Mouse (Mus musculus): ENCODE data around the gene Gigyf2. TPM values are rescaled to one million over a fixed set of nuclear protein-coding genes. Genes with fewer than 3 reads are reported as not detected.
"Not testable (repeated sequence)": the region's sequence is repeated elsewhere in the genome, so short reads cannot be mapped to it uniquely, and the experiment has no call there.

Gigyf2 gene
- polyA plus RNA-seq, 2 experiments: 47.7 to 64.0 TPM

DNA sequence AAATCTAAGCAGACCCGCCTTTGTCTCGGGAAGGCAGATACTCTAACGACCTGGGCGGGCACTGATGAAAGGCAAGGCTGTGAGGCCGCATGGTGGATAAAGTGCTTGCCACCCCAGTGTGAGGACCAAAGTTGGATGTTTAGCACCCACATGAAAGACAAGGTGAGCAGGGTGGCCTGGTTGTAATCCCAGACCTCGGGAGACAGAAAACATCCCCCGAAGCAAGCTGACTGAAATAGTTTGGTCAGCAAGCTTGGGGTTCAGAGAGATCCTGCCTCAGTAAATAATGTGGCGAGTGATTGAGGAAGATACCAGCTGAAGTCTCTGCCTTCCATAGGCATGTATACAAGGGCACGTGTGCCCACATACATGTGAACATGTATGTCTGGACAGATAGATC lies 140.7 kb downstream of the Gigyf2 start:
- Histone ChIP-seq H3K36me3 (ENCODE audit: control insufficient read depth, insufficient read depth, low read length) (no peaks in the 10 kb centered on the region), H3K4me2 (replicated peaks; ENCODE audit: low read depth, low read length, severe bottlenecking) (no peak overlapping the region), H3K27me3 (ENCODE audit: control insufficient read depth, insufficient read depth, low read length) (no peaks in the 10 kb centered on the region), H3K9ac (ENCODE audit: low read depth, low read length, severe bottlenecking) (no peak overlapping the region), H3K9me3 (ENCODE audit: control insufficient read depth, low read length) (no peaks in the 10 kb centered on the region), H3K4me1 (ENCODE audit: control insufficient read depth, insufficient read depth, low read length) (no peaks in the 10 kb centered on the region), H3K27ac (replicated peaks; ENCODE audit: low read depth, low read length) (no peak overlapping the region), H3K4me3 (replicated peaks; ENCODE audit: low read length) (no peak overlapping the region)
- DNase-seq (ENCODE audit: low spot score) (no peak), ATAC-seq (ENCODE audit: low FRiP score, low read depth) (no peak)
- TF ChIP-seq POLR2A (IDR thresholded peaks at IDR 0.05; ENCODE audit: borderline replicate concordance, extremely low read depth, insufficient read depth, insufficient read length): no peak
- 60% methylated on average over 9 of the region's 9 CpGs for WGBS

DNA sequence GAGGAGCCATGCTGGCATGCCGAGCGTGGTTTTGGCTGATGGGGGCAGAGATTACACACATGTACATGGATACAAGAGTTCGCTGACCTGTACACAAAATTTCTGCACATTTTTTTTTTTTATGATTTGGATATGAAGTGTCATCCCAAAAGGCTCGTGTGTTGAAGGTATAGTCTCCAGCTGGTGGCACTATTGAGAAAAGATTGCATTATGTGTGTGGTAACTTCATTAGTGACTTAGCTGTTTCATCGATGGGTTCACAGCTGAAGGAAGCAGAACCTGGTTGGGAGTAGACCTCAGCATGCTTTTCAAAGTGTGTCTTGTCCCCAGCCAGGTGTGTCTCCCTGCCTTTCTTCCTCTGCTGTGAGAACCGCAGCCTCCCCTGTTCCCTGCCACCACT lies 141.5 kb downstream of the Gigyf2 start:
- Histone ChIP-seq H3K9me3 (ENCODE audit: control insufficient read depth, low read length) (no peaks in the 10 kb centered on the region), H3K4me3 (replicated peaks; ENCODE audit: low read length) (no peak overlapping the region), H3K27ac (replicated peaks; ENCODE audit: low read depth, low read length) (no peak overlapping the region), H3K4me2 (replicated peaks; ENCODE audit: low read depth, low read length, severe bottlenecking) (no peak overlapping the region), H3K4me1 (ENCODE audit: control insufficient read depth, insufficient read depth, low read length) (no peaks in the 10 kb centered on the region), H3K9ac (ENCODE audit: low read depth, low read length, severe bottlenecking) (no peak overlapping the region), H3K36me3 (ENCODE audit: control insufficient read depth, insufficient read depth, low read length) (no peaks in the 10 kb centered on the region), H3K27me3 (ENCODE audit: control insufficient read depth, insufficient read depth, low read length) (no peaks in the 10 kb centered on the region)
- TF ChIP-seq POLR2A (IDR thresholded peaks at IDR 0.05; ENCODE audit: borderline replicate concordance, extremely low read depth, insufficient read depth, insufficient read length): no peak
- ATAC-seq (ENCODE audit: low FRiP score, low read depth): no peak
- no peak for DNase-seq (ENCODE audit: low spot score)
- WGBS: 77% methylated on average over 6 of the region's 6 CpGs

DNA sequence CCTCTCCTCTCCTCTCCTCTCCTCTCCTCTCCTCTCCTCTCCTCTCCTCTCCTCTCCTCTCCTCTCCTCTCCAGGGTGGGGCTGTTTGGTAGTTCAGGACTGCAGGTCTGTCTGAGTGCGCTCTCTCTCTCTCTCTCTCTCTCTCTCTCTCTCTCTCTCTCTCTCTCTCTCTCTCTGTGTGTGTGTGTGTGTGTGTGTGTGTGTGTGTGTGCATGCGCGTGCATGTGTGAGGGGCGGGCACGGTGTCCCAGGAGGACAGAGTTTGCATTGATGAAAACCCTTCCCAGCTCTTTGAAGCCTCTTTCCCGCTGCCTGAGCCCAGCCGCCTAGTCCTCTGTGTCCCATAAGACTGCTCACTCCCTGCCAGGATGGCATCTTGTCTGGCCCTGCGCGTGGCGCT lies 143.2 kb downstream of the Gigyf2 start, which contains the start of gene Snorc:
Snorc (plus strand) TSS at position 301 of the 400 bp plus-strand sequence.
- Histone ChIP-seq H3K4me3 (replicated peaks; ENCODE audit: low read length) (0 out of 2 replicates have a peak within 1 kb of the TSS, but pooled peaks have one; percentile 5), H3K27ac (replicated peaks; ENCODE audit: low read depth, low read length) (peak within 1 kb of the TSS; percentile 58), H3K9ac (ENCODE audit: low read depth, low read length, severe bottlenecking) (peak within 1 kb of the TSS; percentile 16; the same call in 1 of the 2 replicates)
- not testable (repeated sequence) for H3K4me2 ChIP-seq (replicated peaks; ENCODE audit: low read depth, low read length, severe bottlenecking); H3K36me3 ChIP-seq (ENCODE audit: control insufficient read depth, insufficient read depth, low read length); DNase-seq (ENCODE audit: low spot score); H3K27me3 ChIP-seq (ENCODE audit: control insufficient read depth, insufficient read depth, low read length); H3K4me1 ChIP-seq (ENCODE audit: control insufficient read depth, insufficient read depth, low read length); ATAC-seq (ENCODE audit: low FRiP score, low read depth); H3K9me3 ChIP-seq (ENCODE audit: control insufficient read depth, low read length)
- WGBS: 46% methylated on average over 9 of the region's 10 CpGs

DNA sequence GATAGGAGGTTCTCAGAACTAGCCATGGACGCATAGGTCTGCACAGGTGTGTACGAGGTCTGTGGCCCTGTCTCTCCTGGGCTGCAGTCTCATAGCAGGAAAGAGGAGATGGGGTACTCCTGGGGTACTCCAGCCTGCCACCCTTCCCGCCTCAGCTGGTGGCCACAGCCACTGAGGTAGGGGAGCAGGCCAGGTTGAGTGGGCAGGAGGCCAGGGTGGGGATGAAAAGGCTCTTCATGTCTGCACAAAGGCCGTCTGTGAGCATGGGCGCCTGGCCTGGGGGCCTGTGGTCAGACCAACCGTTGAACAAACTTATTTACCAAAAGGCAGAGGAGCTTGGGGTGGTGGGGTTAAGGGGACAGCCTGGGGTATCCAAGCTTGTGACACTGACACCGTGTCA lies 145.1 kb downstream of the Gigyf2 start:
- Histone ChIP-seq H3K9ac (ENCODE audit: low read depth, low read length, severe bottlenecking) (no peak overlapping the region), H3K27ac (replicated peaks; ENCODE audit: low read depth, low read length) (peak overlapping the region; percentile 58; the same call in 1 of the 2 replicates), H3K27me3 (ENCODE audit: control insufficient read depth, insufficient read depth, low read length) (peaks cover 22% of the 10 kb centered on the region), H3K4me3 (replicated peaks; ENCODE audit: low read length) (no peak overlapping the region), H3K4me2 (replicated peaks; ENCODE audit: low read depth, low read length, severe bottlenecking) (no peak overlapping the region), H3K9me3 (ENCODE audit: control insufficient read depth, low read length) (no peaks in the 10 kb centered on the region), H3K36me3 (ENCODE audit: control insufficient read depth, insufficient read depth, low read length) (no peaks in the 10 kb centered on the region), H3K4me1 (ENCODE audit: control insufficient read depth, insufficient read depth, low read length) (peaks cover 9% of the 10 kb centered on the region)
- ATAC-seq (ENCODE audit: low FRiP score, low read depth): peak; percentile 47; the same call in 1 of the 2 replicates
- no peak for TF ChIP-seq POLR2A (IDR thresholded peaks at IDR 0.05; ENCODE audit: borderline replicate concordance, extremely low read depth, insufficient read depth, insufficient read length)
- WGBS: 74% methylated on average over 7 of the region's 7 CpGs
- DNase-seq (ENCODE audit: low spot score): peak; percentile 26

DNA sequence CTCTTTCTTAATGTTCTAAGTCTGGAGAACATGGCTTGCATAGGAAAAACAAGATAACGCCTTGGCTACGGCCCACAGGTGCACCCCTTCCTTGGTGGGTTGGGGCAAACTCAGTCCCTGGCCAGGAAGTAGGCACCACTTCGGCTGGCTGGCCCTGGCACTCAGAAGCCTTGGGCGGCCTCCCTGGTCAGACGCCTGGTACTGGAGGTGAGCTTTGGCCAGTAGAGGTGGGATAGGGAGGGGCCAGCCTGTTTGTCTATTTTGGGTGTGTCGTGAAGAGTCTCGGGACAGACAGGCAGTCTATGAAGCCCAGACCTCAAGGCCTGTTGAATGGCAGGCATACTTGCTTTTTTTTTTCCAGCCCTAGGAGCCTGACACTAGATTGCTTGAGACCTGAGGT lies 145.8 kb downstream of the Gigyf2 start:
- 75% methylated on average over 7 of the region's 7 CpGs for WGBS
- Histone ChIP-seq H3K9me3 (ENCODE audit: control insufficient read depth, low read length) (no peaks in the 10 kb centered on the region), H3K27me3 (ENCODE audit: control insufficient read depth, insufficient read depth, low read length) (peaks cover 22% of the 10 kb centered on the region), H3K27ac (replicated peaks; ENCODE audit: low read depth, low read length) (peak overlapping the region; percentile 58; the same call in 1 of the 2 replicates), H3K36me3 (ENCODE audit: control insufficient read depth, insufficient read depth, low read length) (no peaks in the 10 kb centered on the region), H3K9ac (ENCODE audit: low read depth, low read length, severe bottlenecking) (no peak overlapping the region), H3K4me2 (replicated peaks; ENCODE audit: low read depth, low read length, severe bottlenecking) (peak overlapping the region; percentile 9; the same call in 1 of the 2 replicates), H3K4me3 (replicated peaks; ENCODE audit: low read length) (no peak overlapping the region), H3K4me1 (ENCODE audit: control insufficient read depth, insufficient read depth, low read length) (peaks cover 9% of the 10 kb centered on the region)
- DNase-seq (ENCODE audit: low spot score) (no peak), ATAC-seq (ENCODE audit: low FRiP score, low read depth) (no peak)
- TF ChIP-seq POLR2A (IDR thresholded peaks at IDR 0.05; ENCODE audit: borderline replicate concordance, extremely low read depth, insufficient read depth, insufficient read length): no peak

Data from limb, embryonic 14.5 days (tissue).